Mouse (Mus musculus) embryo, embryonic 10 days (tissue): Measurements from ENCODE around the gene Defb35.
"Not testable (repeated sequence)": the region's sequence is repeated elsewhere in the genome, so short reads cannot be mapped to it uniquely, and the experiment has no call there.

Source experiments
- DNase-seq: peaks from one replicate; pipeline ENCODE4 v3.0.0-alpha.2; 2015; ENCODE audit warnings: low spot score

Defb35 gene

DNA sequence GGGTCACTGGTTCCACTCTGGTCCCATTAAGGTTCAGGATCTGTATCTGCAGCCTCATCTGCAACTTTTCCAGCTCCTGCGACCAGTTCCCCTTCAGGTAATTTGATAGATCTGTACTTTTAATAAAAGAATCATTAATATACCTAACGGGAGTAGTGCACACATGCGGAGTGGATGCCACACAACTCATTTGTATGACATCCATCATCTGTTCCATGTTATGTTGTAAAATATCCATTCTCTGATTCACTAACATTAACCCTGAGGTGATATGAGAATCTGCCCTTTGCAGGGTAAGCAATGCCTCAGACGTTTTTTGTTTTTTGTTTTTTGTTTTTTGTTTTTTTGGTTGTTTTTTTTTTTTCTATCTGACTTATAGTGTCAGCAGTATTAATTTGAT lies at the start of gene Defb35:
Gene Defb35, plus strand, starts transcription at position 301 of the 400 bp plus-strand sequence.
- DNase-seq = not testable (repeated sequence)

DNA sequence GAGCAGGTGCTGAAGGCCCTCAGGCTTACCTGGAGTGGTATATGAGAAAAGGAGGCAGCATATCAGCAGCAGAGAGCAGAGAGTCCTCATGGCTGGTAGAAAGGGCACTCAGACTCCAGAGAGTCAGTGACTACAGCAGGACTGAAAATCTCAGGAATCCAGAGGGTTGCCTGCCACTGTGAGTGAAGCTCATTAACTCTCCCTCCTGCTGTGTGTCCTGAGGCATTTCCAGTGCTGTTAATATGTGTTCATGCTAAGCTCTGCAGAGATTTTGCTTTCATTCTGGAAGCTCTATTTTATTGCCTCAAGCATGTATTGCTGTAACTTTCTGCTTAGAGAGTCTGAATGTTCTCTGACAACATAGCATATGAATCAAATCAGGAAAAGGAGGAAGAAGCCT lies 31.9 kb upstream of the Defb35 start, which contains the start of gene Defb11:
Gene Defb11, minus strand, starts transcription at position 123 of the 400 bp plus-strand sequence.
- peak; percentile 6 for DNase-seq

DNA sequence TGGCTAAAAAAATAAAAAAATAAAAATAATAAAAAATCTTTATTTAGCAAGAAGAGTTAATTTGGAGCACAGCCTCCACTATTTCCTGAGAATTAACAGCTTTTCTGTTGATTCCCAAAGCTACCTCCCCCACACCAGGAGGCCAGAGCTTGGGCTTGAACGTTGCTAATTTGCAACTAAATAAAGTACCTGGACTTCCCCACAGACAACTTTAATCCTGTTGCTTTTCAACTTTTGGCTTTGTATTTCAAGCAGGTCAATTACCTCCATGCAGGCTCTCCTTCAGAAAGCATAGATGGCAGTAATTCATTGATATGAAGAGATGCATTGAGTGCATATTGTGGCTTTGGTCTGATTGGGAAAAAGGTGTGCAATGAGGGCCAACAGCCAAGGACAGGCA lies 26.2 kb upstream of the Defb35 start:
- DNase-seq = no peak

DNA sequence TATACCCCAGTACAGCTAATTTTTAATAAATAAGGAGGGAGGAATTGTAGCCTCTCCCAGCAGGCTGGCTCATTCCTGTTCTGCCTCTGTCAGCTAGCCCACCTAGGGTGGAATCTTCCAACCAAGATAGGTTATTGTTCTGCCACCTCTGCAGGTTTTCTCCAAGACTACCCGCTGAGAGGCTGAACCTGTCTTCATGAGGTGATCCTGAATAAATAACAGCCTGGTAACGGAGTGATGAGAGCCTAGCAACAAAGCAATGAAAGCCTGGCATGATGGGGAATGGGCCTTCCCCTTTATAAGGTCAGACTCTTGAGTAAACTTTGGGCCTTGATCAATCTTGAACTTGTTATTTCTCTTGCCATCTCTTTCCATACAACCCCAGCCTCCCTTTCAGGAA lies 25.6 kb upstream of the Defb35 start:
- no peak for DNase-seq

DNA sequence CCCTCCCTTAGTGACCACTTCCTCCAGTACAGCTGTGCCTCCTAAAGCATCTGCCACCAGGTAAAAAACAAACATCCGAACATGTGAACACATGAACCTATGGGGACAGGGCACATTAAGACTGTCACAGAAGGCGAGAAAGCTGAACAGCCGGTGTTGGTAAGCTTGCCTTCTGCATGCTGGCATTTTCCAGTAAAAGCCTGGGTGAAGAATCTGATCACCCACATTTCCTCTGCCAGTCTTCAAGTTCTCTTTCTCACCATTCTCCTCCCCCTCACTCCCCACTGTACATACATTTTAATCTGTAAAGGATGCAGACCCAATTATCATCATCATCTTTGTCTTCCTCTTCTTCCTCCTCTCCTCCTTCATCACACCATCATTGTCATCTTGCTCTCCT lies 22.5 kb upstream of the Defb35 start:
- DNase-seq = no peak

DNA sequence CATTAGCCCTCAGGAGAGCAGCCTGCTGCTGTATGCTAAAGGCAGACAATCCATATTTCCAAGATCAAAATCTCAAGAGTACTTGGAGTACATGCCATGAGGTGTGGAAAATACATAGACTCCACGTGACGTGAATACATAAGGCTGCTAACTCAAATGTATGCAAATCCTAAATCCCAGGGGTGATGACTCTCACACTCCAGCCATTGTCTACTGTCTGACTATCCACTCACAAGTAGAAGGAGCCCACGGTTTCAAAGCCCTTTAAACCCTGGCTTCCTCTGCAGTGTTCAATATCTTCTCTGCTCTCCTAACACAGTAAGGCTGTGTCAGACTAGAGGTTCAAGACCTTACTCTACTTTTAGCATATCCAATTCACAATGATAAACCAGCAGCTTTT lies 7.4 kb upstream of the Defb35 start:
- not testable (repeated sequence) for DNase-seq

DNA sequence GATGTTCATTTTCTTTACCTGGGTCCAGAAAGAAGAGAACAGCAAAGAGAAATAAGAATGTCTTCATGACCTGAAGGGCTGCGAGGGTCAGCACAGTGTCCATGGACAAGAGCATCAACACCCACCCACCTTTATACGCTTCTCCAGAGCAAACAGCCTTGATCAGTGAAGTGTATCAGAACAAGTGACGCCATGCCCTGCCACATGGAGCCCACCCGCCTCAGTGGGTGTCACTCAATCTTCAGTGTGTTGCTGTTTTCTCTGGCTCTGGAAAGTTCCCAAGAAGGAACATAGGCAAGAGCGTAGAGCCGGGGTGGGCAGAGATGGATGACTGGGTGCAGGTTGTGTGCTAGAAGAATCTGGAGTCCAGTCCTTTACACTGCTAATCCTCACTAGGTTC lies 5.5 kb upstream of the Defb35 start, which contains the start of gene Defb15:
Gene Defb15, minus strand, starts transcription at position 101 of the 400 bp plus-strand sequence.
- DNase-seq = no peak

DNA sequence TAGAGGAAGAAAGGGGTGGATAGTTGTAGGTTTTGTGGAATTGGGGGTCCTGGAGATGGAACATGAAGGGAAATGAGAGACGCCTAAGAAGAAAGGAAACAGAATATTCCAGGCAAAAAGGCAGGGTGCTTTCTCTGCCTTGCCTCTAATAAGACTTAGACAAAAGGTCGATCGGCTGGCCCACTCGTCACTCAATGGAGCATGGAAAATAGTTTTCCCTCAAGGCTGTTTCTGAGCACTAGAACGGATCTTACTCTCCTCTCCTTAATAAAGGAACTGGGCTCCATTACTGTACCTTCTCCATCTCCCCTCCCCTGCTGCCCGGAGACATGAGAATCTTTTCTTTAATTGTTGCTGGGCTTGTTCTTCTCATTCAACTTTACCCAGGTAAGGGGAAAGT lies 8.3 kb downstream of the Defb35 start, which contains the start of gene Defb13:
Gene Defb13, plus strand, starts transcription at position 301 of the 400 bp plus-strand sequence.
- DNase-seq = no peak

DNA sequence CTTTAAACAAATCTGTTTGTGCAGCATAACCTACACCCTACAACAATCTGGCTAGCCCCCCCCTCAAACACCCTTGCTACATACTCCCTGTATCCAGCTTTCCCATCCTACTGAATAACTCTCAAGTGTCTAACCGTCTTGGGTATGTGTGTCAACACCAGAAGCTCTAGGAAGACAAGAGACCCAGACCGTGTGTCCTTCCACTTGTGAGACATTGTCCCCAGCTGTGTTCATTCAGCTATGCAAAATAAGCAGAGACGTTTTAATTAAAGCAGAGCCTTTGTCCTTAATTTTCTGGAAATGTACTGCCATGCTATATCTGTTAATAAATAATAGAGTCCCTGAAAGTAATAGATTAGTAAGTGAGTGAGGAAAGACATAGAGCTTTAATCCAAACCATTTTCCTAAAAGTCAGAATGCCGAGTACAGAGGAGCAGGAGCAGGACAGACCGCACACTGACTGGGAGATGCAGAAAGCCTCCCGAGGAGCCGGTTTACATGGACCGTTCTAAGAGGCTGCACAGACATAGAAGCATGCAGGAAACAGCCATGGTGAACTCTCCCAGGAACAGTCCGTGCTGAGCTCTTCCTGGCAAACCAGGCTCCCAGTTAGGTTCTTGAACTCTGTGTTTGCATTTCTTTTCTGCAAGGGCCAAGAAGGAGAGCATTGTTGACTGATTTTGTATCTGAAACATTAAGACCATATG lies 9.3 kb downstream of the Defb35 start:
- DNase-seq = no peak

DNA sequence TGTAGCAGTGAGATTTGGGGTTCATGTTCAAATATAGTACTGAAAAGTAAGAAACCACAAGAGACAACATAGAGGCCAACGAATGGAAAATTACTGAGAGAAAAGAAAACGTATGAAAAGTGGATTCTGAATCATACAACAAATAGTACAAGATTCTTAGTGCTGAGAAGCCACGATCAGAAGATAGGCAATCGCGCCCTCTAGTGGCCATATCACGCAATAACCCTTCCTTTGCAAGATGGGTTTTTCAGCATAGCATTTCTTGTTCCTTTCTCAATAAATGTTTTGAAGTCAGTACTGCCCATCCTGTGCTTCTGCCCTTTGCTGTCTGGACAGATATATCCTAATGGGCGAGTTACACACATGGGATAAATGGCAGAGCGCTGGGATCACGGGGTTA lies 17.2 kb downstream of the Defb35 start:
- peak; percentile 76 for DNase-seq

DNA sequence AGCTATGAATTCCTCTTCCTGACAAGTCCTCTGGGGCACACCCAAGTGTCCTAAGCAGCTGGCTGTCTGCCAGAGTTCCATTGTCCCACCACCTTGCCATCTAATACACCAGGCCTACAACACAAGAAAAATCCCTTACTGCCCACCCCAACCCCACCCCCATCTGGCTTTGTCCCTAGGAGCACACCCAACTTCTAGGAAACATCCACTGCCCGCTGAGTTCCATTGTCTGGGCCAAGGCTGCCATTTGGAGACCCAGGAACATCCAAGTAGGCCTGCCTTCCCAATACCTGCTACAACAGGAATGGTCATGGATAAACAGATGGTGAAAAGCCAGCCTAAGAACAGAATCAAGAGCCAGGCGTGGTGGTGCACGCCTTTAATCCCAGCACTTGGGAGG lies 18.2 kb downstream of the Defb35 start:
- DNase-seq = no peak

DNA sequence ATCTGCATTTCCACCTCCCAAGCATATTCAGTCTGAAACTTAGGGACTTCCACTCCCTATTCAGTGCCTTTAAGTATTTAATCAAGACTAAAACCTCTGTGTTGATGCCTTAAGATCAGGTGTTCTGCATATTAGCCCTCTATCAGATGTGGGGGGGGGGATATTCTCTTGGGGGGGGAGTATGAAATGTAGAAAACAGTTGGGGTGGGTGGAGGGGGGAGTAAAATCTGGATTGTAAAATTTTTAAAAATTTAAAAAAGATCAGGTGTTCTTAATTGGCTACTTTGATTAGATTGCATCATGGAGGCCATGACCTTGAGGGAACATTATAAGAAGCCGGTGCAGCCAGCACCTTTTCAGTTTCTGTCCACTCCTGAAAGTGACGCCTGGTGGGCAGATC lies 20.3 kb downstream of the Defb35 start, which contains the start of gene Fam90a1a:
Gene Fam90a1a, plus strand, starts transcription at position 301 of the 400 bp plus-strand sequence.
- no peak for DNase-seq

DNA sequence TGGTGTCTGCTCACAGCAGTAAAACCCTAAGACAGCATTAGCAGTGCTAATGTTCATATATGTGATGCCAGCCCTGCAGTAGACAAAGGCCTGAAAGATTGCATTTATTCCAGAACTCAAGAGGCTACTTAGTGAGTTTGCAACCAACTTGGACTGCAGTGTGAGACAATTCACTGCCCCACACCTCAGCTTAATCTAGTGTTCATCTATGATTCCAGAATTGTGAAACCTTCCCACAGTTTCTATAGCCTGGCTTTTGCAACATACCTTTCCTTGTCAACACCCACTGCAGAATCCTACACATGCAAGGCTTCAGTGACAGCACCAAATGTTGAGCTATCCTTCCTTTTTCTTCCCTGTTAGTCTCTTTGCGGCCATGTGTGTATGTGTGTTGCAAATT lies 28.5 kb downstream of the Defb35 start:
- DNase-seq = no peak

DNA sequence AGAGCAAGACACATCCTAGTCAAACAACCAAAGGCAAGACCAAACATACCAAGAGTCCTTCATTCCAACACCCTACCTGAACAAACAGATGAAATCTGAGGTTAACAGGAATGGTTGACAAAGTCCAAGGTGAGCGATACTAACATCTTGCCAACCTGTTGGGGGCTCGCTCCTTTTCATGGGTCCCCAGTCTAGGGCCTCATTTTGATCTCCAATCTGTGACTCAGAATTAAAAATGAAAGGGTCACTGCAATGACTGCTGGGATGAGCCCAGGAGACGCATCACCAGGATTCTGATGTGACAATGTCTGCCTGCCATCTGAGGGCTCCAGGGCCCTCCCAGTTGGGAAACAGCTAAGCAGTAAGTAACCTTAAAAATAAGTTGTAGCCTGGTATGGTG lies 31.3 kb downstream of the Defb35 start, which contains the start of gene Ccdc70:
Gene Ccdc70, plus strand, starts transcription at position 301 of the 400 bp plus-strand sequence.
- DNase-seq = no peak

DNA sequence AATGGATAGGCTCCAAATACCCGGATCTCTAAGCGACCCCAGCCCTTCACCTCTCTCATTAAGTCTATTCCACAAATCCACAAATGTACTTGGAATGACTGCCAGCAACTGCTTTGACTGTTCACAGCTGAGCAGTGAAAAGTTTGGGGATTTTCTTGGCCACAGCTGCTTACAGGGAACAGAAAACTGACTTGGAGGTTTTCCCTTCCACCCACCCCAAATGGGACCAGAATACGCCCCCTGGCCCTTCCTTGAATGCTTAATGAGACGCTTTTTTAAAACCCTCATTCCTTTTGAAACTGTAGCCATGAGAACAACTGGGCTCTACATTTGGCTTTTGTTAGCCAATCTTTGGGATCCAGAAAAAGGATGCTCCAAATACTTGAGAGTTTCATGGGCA lies 40.0 kb downstream of the Defb35 start:
- no peak for DNase-seq

DNA sequence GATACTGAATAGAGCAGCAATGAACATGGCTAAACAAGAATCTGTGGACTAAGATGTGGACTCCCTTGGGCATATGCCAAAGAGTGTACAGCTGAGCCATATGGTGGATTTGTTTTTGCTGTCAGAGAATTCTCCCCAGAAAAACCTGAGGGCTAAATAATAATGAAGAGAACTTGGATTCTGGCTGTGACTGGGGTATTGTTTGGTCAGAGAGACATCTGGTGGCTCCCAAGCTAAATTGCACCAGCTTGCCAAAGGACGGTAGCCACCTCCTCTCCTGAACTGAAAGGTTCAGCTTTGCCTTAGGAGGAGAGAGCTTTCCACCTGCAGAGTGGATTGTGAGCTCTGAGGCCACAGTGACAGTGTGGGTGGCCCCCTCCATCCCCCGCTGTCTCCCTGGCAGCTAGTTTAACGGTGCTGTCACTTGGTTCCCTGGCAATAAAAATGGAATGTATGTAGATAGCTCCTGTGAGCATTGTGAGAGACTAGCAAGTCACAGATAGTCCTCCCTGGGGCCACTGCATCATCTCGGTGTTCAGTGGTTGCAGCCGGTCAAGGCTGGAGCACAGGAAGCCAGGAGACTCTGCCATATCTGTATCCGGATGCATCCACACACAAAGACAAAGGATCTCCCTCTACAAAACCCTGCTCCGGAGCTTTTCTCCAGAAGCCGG lies 43.6 kb downstream of the Defb35 start:
- DNase-seq = peak; percentile 17
